In genomic region chr3:69333819-69334218, GRCm38 (mm10) we compare ENCODE assay signal across 24 mouse cellular contexts. TPM values are rescaled to one million over a fixed set of nuclear protein-coding genes. Genes with fewer than 3 reads are reported as not detected.
DNase-seq lines count a peak whose midpoint lies in the region; ATAC-seq and TF ChIP-seq lines count a peak whose summit lies in the region.
"Had no signal": no experiment of that assay in that cellular context is flagged by ENCODE, and none has a peak within 500 bp of the region (broad histone marks: within the 10 kb centered on the region; RNA-seq: fewer than 3 reads in every experiment).

No protein-coding gene starts in this region.

- H3K4me3 ChIP-seq in liver, adult 2 months (ENCODE audit: insufficient read depth, low read depth, low read length): no peak overlapping the region
- no peak overlapping the region for H3K4me3 ChIP-seq in liver, embryonic 15.5 days (replicated peaks)
- H3K4me3 ChIP-seq: forebrain, embryonic 10.5 days; forebrain, embryonic 13.5 days; heart, embryonic 13.5 days had no signal

- no peaks in the 10 kb centered on the region for H3K36me3 ChIP-seq in liver, adult 2 months (ENCODE audit: control insufficient read depth, insufficient read depth, low read length)
- no peaks in the 10 kb centered on the region for H3K36me3 ChIP-seq in liver, embryonic 15.5 days (replicated peaks)
- H3K36me3 ChIP-seq: forebrain, embryonic 10.5 days; heart, embryonic 13.5 days had no signal

- ATAC-seq in liver, embryonic 15.5 days (ENCODE audit: insufficient read depth): peak; percentile 47; the same call in 1 of the 2 replicates
- ATAC-seq: activated CD4-positive, CD25-positive, alpha-beta regulatory T cell, adult 4 months; forebrain, embryonic 13.5 days; forebrain, embryonic 16.5 days; hindbrain, postnatal 0 days; inflammation-experienced regulatory T-cells, adult 6 months had no signal

- no peaks in the 10 kb centered on the region for H3K9me3 ChIP-seq in liver, embryonic 15.5 days (replicated peaks)
- H3K9me3 ChIP-seq: forebrain, embryonic 10.5 days; forebrain, embryonic 13.5 days; heart, embryonic 13.5 days had no signal

- no peaks in the 10 kb centered on the region for H3K27me3 ChIP-seq in liver, adult 2 months (ENCODE audit: control insufficient read depth, insufficient read depth, low read length)
- no peaks in the 10 kb centered on the region for H3K27me3 ChIP-seq in liver, embryonic 15.5 days
- H3K27me3 ChIP-seq: forebrain, embryonic 13.5 days; heart, embryonic 13.5 days had no signal

- no peak for TF ChIP-seq POLR2A in liver, adult 2 months (IDR thresholded peaks at IDR 0.05; ENCODE audit: extremely low read depth, insufficient read depth, low read length)

- no peak overlapping the region for H3K27ac ChIP-seq in liver, adult 2 months (replicated peaks; ENCODE audit: insufficient read depth, low read depth, low read length)
- no peak overlapping the region for H3K27ac ChIP-seq in liver, embryonic 15.5 days (replicated peaks)
- H3K27ac ChIP-seq: forebrain, embryonic 10.5 days; forebrain, embryonic 13.5 days; heart, embryonic 13.5 days; hindbrain, embryonic 14.5 days; hindbrain, postnatal 0 days had no signal

- no peak overlapping the region for H3K4me2 ChIP-seq in liver, embryonic 15.5 days
- H3K4me2 ChIP-seq: forebrain, embryonic 13.5 days; heart, embryonic 13.5 days; hindbrain, embryonic 14.5 days had no signal

- peak; percentile 9 for DNase-seq in embryo, embryonic 10 days (ENCODE audit: low spot score)
- DNase-seq in embryo, embryonic 9.5 days (ENCODE audit: extremely low spot score): no peak
- peak; percentile 79 for DNase-seq in liver, adult 2 months (ENCODE audit: extremely low read depth, low read depth, low spot score)
- DNase-seq in liver: no peak
- DNase-seq in cerebellum, adult 18-20 months: no peak
- DNase-seq in kidney, postnatal 14 days: no peak
- DNase-seq in frontal cortex, adult 2 months (ENCODE audit: extremely low spot score in 1 of 2, low spot score in 1 of 2): no peak
- DNase-seq: adrenal gland, postnatal 10 days; adrenal gland, postnatal 36 days; cerebellum, adult 9-11 months; embryo, embryonic 11 days; gastrocnemius, postnatal 14 days; heart, adult 18-20 months; heart, postnatal 14 days; heart, postnatal 4 days had no signal

- peaks cover 9% of the 10 kb centered on the region; the same call in 1 of the 2 replicates for H3K79me2 ChIP-seq in liver, adult 2 months (ENCODE audit: control insufficient read depth, insufficient read depth, low read length)

- WGBS in liver, adult 2 months: 22% methylated on average over 9 of the region's 9 CpGs
- 70% methylated on average over 9 of the region's 9 CpGs for WGBS in liver, embryonic 15.5 days (ENCODE audit: insufficient replicate concordance)

- no peak for TF ChIP-seq CTCF in liver, adult 2 months (IDR thresholded peaks at IDR 0.05; ENCODE audit: low read depth, low read length)

- H3K9ac ChIP-seq in liver, adult 2 months (ENCODE audit: low read depth, low read length): no peak overlapping the region
- no peak overlapping the region for H3K9ac ChIP-seq in liver, embryonic 15.5 days
- H3K9ac ChIP-seq: forebrain, embryonic 13.5 days; heart, embryonic 13.5 days; hindbrain, embryonic 14.5 days had no signal

- H3K4me1 ChIP-seq in liver, adult 2 months (ENCODE audit: control insufficient read depth, insufficient read depth, low read length): no peaks in the 10 kb centered on the region
- peaks cover 37% of the 10 kb centered on the region for H3K4me1 ChIP-seq in liver, embryonic 15.5 days (replicated peaks)
- H3K4me1 ChIP-seq: forebrain, embryonic 13.5 days had no signal

RNA-seq across cellular contexts. Expression of gene Ppm1l, which starts 17.2 kb away (rescaled TPM):
- total RNA-seq in liver, adult 2 months (2014; rRNA removed): 3.3 and 4.4 TPM in 2 replicates
- 1.9 and 2.4 TPM in 2 replicates for polyA plus RNA-seq in liver, adult 2 months (2012; rRNA removed)
- 4.8 and 5.3 TPM in 2 replicates for polyA plus RNA-seq in liver, embryonic 15.5 days (2015; fragmentation: Nextera tagmentation; extraction: Ambion mirVana)
- polyA plus RNA-seq in frontal cortex, adult 2 months (2012; rRNA removed): 29.5 and 32.2 TPM in 2 replicates

Comparison
In these comparisons a context has a peak if more than half of its experiments do, and no peak if none do; other contexts are left out.
1. DNase-seq: peak in embryo, embryonic 10 days (single experiment) and liver, adult 2 months (single experiment); none in embryo, embryonic 9.5 days (single experiment), liver (single experiment), cerebellum, adult 18-20 months (0 of 2), kidney, postnatal 14 days (single experiment) and frontal cortex, adult 2 months (0 of 2).